Mouse (Mus musculus): Measurements from ENCODE around the gene Cphx2. TPM values are rescaled to one million over a fixed set of nuclear protein-coding genes. Genes with fewer than 3 reads are reported as not detected.
"Not testable (repeated sequence)": the region's sequence is repeated elsewhere in the genome, so short reads cannot be mapped to it uniquely, and the experiment has no call there.

The Cphx2 gene
- polyA plus RNA-seq, 1 experiment: not detected

DNA sequence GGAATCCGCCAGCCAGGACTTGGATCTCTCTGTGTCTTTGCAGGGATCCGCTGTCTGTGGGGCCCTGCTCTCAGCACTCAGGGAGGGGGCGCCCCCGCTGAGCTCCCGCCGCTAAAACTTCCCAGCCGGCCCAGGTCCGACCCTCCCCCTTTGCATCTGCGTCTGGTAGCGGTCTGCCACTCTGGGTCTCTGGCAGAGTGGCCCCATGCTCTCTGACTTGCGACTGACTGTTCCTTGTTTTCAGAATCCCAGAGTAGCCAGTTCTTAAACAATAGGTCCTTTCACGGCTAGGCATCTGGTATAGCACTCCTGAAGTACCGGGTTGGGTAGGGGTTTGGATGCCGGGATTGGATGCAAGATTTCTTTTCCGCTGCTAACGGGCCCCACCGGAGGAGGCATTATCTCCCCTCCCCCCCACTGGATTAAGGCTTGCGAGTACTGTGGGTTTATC lies 37.3 kb downstream of the Cphx2 start:
- H3K4me3 ChIP-seq (ENCODE audit: insufficient read depth, low read depth, low read length); H3K27ac ChIP-seq (replicated peaks; ENCODE audit: low read depth, low read length); H3K4me1 ChIP-seq (ENCODE audit: control insufficient read depth, insufficient read depth, insufficient read length, low read length): not testable (repeated sequence)

GRCm38 (mm10) chr14:26119095-26119494 lies 37.8 kb downstream of the Cphx2 start:
- not testable (repeated sequence) for H3K27ac ChIP-seq (replicated peaks; ENCODE audit: low read depth, low read length); H3K4me3 ChIP-seq (ENCODE audit: insufficient read depth, low read depth, low read length); H3K4me1 ChIP-seq (ENCODE audit: control insufficient read depth, insufficient read depth, insufficient read length, low read length)

Other genes starting within 250 kb of the Cphx2 start
- 33.6 and 35.3 TPM in 2 replicates for gene Anxa11, start 239.4 kb upstream of the Cphx2 start, polyA plus RNA-seq (2012; ENCODE audit: insufficient read depth, insufficient read length, missing spikeins)
- 2.8 and 6.4 TPM in 2 replicates for gene Plac9a, start 178.4 kb upstream of the Cphx2 start, polyA plus RNA-seq (2012; ENCODE audit: insufficient read depth, insufficient read length, missing spikeins)
- gene Tmem254a, start 153.8 kb upstream of the Cphx2 start, polyA plus RNA-seq (2012; ENCODE audit: insufficient read depth, insufficient read length, missing spikeins): 3.9 and 4.5 TPM in 2 replicates
- gene Cphx1, start 143.2 kb upstream of the Cphx2 start, polyA plus RNA-seq (2012; ENCODE audit: insufficient read depth, insufficient read length, missing spikeins): not detected in 2 replicates
- not detected in 2 replicates for gene Duxbl1, start 102.9 kb upstream of the Cphx2 start, polyA plus RNA-seq (2012; ENCODE audit: insufficient read depth, insufficient read length, missing spikeins)
- 12.8 and 46.7 TPM in 2 replicates for gene Gm9780, start 38.8 kb upstream of the Cphx2 start, polyA plus RNA-seq (2012; ENCODE audit: insufficient read depth, insufficient read length, missing spikeins)
- not detected in 2 replicates for gene Tmem254c, start 14.2 kb upstream of the Cphx2 start, polyA plus RNA-seq (2012; ENCODE audit: insufficient read depth, insufficient read length, missing spikeins)
- gene Cphx3, start 781 bp downstream of the Cphx2 start, polyA plus RNA-seq (2012; ENCODE audit: insufficient read depth, insufficient read length, missing spikeins): not detected in 2 replicates
- not detected in 2 replicates for gene Duxbl2, start 36.8 kb downstream of the Cphx2 start, polyA plus RNA-seq (2012; ENCODE audit: insufficient read depth, insufficient read length, missing spikeins)
- 81.7 and 83.1 TPM in 2 replicates for gene Plac9b, start 101.0 kb downstream of the Cphx2 start, polyA plus RNA-seq (2012; ENCODE audit: insufficient read depth, insufficient read length, missing spikeins)
- 42.0 and 96.9 TPM in 2 replicates for gene Tmem254b, start 125.5 kb downstream of the Cphx2 start, polyA plus RNA-seq (2012; ENCODE audit: insufficient read depth, insufficient read length, missing spikeins)
- not detected in 2 replicates for gene Duxbl3, start 176.4 kb downstream of the Cphx2 start, polyA plus RNA-seq (2012; ENCODE audit: insufficient read depth, insufficient read length, missing spikeins)